Mouse (Mus musculus) hindbrain, embryonic 14.5 days (tissue): Measurements from ENCODE around the gene Foxn1. TPM values are rescaled to one million over a fixed set of nuclear protein-coding genes. Genes with fewer than 3 reads are reported as not detected.

ENCODE experiments used
- ATAC-seq: fragments of 200-750 bp; cut with Nextera tagmentation; 2 replicates; pipeline ENCODE4 v1.8.0; 2017; ENCODE audit warnings: moderate number of reproducible peaks, mild to moderate bottlenecking, moderate TSS enrichment, moderate library complexity; ENCODE audit not compliant: low FRiP score
- DNase-seq: peaks from one replicate; pipeline ENCODE4 v3.0.0-alpha.2; 2015; ENCODE audit warnings: low spot score
- H3K27ac ChIP-seq: fragments of 300-500 bp; sonication (generic); 2 replicates; pipeline ENCODE4 v1.5.1; 2014; ENCODE audit warnings: mild to moderate bottlenecking, moderate library complexity
- H3K27me3 ChIP-seq: fragments of 300-500 bp; sonication (generic); 2 replicates; pipeline ENCODE4 v1.6.1; 2014; ENCODE audit warnings: mild to moderate bottlenecking, low read length, mixed read lengths; ENCODE audit not compliant: control insufficient read depth, insufficient read depth
- H3K36me3 ChIP-seq: fragments of 300-500 bp; sonication (generic); replicated peaks from 2 replicates; pipeline ENCODE4 v1.6.1; 2014; ENCODE audit not compliant: control insufficient read depth, insufficient read depth
- H3K4me1 ChIP-seq: fragments of 300-500 bp; sonication (generic); replicated peaks from 2 replicates; pipeline ENCODE4 v1.6.1; 2014; ENCODE audit warnings: antibody characterized with exemption, low read length, mixed read lengths; ENCODE audit not compliant: control insufficient read depth, insufficient read depth
- H3K4me2 ChIP-seq: fragments of 300-500 bp; sonication (generic); replicated peaks from 2 replicates; pipeline ENCODE4 v1.6.1; 2014; ENCODE audit warnings: mild to moderate bottlenecking, moderate library complexity
- H3K4me3 ChIP-seq: fragments of 300-500 bp; sonication (generic); replicated peaks from 2 replicates; pipeline ENCODE4 v1.5.1; 2014; ENCODE audit warnings: mild to moderate bottlenecking, low read length
- H3K9ac ChIP-seq: fragments of 300-500 bp; sonication (generic); 2 replicates; pipeline ENCODE4 v1.6.1; 2014
- H3K9me3 ChIP-seq: fragments of 300-500 bp; sonication (generic); 2 replicates; pipeline ENCODE4 v1.6.1; 2016; ENCODE audit warnings: low read length; ENCODE audit not compliant: control insufficient read depth
- WGBS: fragments of 180-500 bp; shearing (Covaris S2); extraction: QIAGEN DNeasy Blood & Tissue Kit; methylation state at CpG from one replicate; pipeline ENCODE4 v1.1.7; 2014; 5-methylcytosine and 5-hydroxymethylcytosine counted together
- polyA plus RNA-seq: library from polyadenylated mRNA; unstranded; fragments of >200 nt; fragmentation: Nextera tagmentation; extraction: Ambion mirVana; gene quantifications from 2 replicates; pipeline ENCODE4 v1.2.1, GENCODE M21; 2014

Gene Foxn1
- polyA plus RNA-seq, 1 experiment from 2014 or later, result not detected

DNA sequence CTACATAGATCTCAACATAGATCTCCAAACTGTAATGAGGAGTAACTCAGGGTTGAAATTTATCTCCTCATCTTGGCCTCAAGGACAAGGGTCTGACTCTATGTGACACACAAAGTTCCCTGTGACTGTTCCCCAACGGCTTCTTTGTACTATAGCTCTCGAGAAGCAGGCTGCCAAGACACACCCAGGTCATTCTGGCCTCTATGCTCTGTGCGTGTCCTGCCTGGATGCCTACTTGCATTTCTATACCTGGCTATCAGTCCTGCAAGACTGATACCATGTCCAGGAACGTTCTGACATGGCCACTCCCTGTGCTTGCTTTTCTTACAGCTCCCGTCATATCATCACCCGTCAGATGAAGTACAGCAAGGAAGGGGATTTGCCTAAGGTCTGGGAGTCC, 15.7 kb upstream of the Foxn1 start:
- Histone ChIP-seq H3K4me1 (no peaks in the 10 kb centered on the region), H3K9me3 (no peaks in the 10 kb centered on the region), H3K36me3 (no peaks in the 10 kb centered on the region), H3K4me3 (no peak overlapping the region), H3K27me3 (no peaks in the 10 kb centered on the region), H3K4me2 (no peak overlapping the region), H3K27ac (no peak overlapping the region), H3K9ac (no peak overlapping the region)
- WGBS, result 79% methylated on average over 6 of the region's 6 CpGs
- DNase-seq, result no peak
- no peak for ATAC-seq

- H3K4me3 ChIP-seq, result no peak overlapping the region
- no peaks in the 10 kb centered on the region for H3K9me3 ChIP-seq
- H3K27me3 ChIP-seq, result no peaks in the 10 kb centered on the region
- WGBS, result 72% methylated on average over 3 of the region's 3 CpGs
- DNase-seq, result no peak
- no peak overlapping the region for H3K4me2 ChIP-seq
- H3K9ac ChIP-seq, result no peak overlapping the region
- no peaks in the 10 kb centered on the region for H3K36me3 ChIP-seq
- H3K4me1 ChIP-seq, result no peaks in the 10 kb centered on the region
- ATAC-seq, result no peak
- H3K27ac ChIP-seq, result no peak overlapping the region
These were observed 15.1 kb upstream of the Foxn1 start for GRCm38 (mm10) chr11:78401469-78401868.

DNA sequence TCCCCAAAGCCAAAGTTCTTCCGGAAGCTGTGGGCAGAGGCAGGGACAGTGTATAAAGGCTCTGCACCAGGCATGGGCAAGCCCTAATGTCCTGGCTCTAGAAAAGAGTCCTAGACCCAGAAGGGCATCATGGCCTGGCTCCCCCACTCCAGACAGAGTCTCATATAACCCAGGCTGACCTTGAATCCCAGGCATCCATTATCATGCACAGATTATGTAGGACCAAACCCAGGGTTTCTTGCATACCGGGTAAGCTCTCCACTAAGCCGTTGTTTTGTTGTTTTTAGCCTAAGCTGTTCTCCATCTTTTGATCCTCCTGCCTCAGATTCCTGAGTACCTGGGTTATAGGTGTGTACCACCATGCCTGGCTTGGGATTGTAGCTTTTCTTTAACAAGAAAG, 14.6 kb upstream of the Foxn1 start:
- no peak overlapping the region for H3K9ac ChIP-seq
- H3K4me1 ChIP-seq, result no peaks in the 10 kb centered on the region
- 77% methylated on average over 3 of the region's 3 CpGs for WGBS
- no peaks in the 10 kb centered on the region for H3K9me3 ChIP-seq
- DNase-seq, result no peak
- no peaks in the 10 kb centered on the region for H3K36me3 ChIP-seq
- no peak for ATAC-seq
- H3K27me3 ChIP-seq, result no peaks in the 10 kb centered on the region
- H3K27ac ChIP-seq, result no peak overlapping the region
- H3K4me3 ChIP-seq, result no peak overlapping the region
- no peak overlapping the region for H3K4me2 ChIP-seq

DNA sequence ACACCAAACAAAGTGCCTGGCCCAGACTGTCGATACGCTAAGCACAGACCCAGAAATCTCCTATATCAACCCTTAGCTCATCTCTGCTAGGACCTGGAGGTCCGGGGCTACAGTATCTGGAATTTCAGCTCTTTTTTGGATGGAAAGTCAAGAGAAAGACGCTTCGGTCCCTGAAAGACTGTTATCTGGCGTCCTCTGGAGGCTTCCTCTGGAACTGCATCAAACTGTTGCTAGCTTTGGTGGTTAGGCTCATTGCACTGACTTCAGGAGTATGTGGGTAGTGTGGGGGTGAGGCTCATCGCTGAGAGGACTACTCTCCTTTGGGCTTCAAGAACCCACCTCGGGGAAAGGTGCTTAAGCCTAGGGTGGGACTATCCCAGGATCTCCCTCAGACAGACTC, 13.3 kb upstream of the Foxn1 start:
- Histone ChIP-seq H3K4me1 (no peaks in the 10 kb centered on the region), H3K4me3 (no peak overlapping the region), H3K36me3 (no peaks in the 10 kb centered on the region), H3K9me3 (no peaks in the 10 kb centered on the region), H3K4me2 (no peak overlapping the region), H3K27me3 (no peaks in the 10 kb centered on the region), H3K9ac (no peak overlapping the region), H3K27ac (no peak overlapping the region)
- WGBS, result 18% methylated on average over 8 of the region's 8 CpGs
- ATAC-seq (no peak), DNase-seq (peak; percentile 88)

- no peak for ATAC-seq
- no peak for DNase-seq
- Histone ChIP-seq H3K36me3 (no peaks in the 10 kb centered on the region), H3K9ac (no peak overlapping the region), H3K4me3 (no peak overlapping the region), H3K27me3 (no peaks in the 10 kb centered on the region), H3K4me2 (no peak overlapping the region), H3K9me3 (no peaks in the 10 kb centered on the region), H3K27ac (no peak overlapping the region), H3K4me1 (no peaks in the 10 kb centered on the region)
- WGBS, result 59% methylated on average over 6 of the region's 6 CpGs
These were observed 11.9 kb upstream of the Foxn1 start for GRCm38 (mm10) chr11:78398212-78398611.

- H3K9ac ChIP-seq, result 0 out of 2 replicates have a peak overlapping the region, but pooled peaks have one; percentile 8
- no peak overlapping the region for H3K27ac ChIP-seq
- DNase-seq (peak; percentile 83), ATAC-seq (peak; percentile 43; the same call in 1 of the 2 replicates)
- H3K4me3 ChIP-seq, result no peak overlapping the region
- H3K4me2 ChIP-seq, result peak overlapping the region; percentile 38
- H3K4me1 ChIP-seq, result no peaks in the 10 kb centered on the region
- no peaks in the 10 kb centered on the region for H3K36me3 ChIP-seq
- H3K9me3 ChIP-seq, result no peaks in the 10 kb centered on the region
- no peaks in the 10 kb centered on the region for H3K27me3 ChIP-seq
- WGBS, result 10% methylated on average over 18 of the region's 18 CpGs
These were observed 11.0 kb upstream of the Foxn1 start for GRCm38 (mm10) chr11:78397397-78397796.

DNA sequence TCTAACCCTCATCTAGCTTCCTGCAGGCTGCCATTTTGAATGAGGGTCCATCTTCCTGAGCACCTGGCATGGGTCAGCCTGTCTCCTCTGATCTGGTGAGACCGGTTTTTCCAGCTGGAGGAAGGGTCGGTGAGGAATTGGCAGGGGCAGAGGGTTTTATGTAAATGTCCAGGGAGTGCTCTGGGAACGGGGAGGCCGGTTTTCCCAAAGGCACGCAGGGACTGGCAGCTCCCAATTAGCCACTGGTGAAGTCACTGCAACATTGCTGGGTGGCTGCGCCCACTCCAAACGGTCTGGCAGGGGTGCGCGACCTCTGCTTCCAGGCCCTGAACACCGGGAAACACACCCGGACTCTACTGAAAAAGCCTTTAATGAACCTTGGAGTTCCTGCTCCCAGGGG, 10.6 kb upstream of the Foxn1 start:
- WGBS, result 36% methylated on average over 11 of the region's 11 CpGs
- Histone ChIP-seq H3K9me3 (no peaks in the 10 kb centered on the region), H3K27me3 (no peaks in the 10 kb centered on the region), H3K27ac (no peak overlapping the region), H3K4me1 (no peaks in the 10 kb centered on the region), H3K9ac (0 out of 2 replicates have a peak overlapping the region, but pooled peaks have one; percentile 8), H3K4me2 (peak overlapping the region; percentile 38), H3K36me3 (no peaks in the 10 kb centered on the region), H3K4me3 (no peak overlapping the region)
- DNase-seq (no peak), ATAC-seq (no peak)

- Histone ChIP-seq H3K36me3 (no peaks in the 10 kb centered on the region), H3K9ac (no peak overlapping the region), H3K4me3 (no peak overlapping the region), H3K4me1 (no peaks in the 10 kb centered on the region), H3K27ac (no peak overlapping the region), H3K4me2 (no peak overlapping the region), H3K9me3 (no peaks in the 10 kb centered on the region), H3K27me3 (no peaks in the 10 kb centered on the region)
- 83% methylated on average over 3 of the region's 3 CpGs for WGBS
- no peak for ATAC-seq
- DNase-seq, result no peak
These were observed 6.4 kb upstream of the Foxn1 start for GRCm38 (mm10) chr11:78392728-78393127.

GRCm38 (mm10) chr11:78385776-78386175, 582 bp downstream of the Foxn1 start:
- 91% methylated on average over 10 of the region's 10 CpGs for WGBS
- H3K4me2 ChIP-seq, result no peak overlapping the region
- no peak for DNase-seq
- no peak overlapping the region for H3K4me3 ChIP-seq
- H3K27me3 ChIP-seq, result no peaks in the 10 kb centered on the region
- no peak for ATAC-seq
- no peaks in the 10 kb centered on the region for H3K9me3 ChIP-seq
- no peaks in the 10 kb centered on the region for H3K36me3 ChIP-seq
- H3K27ac ChIP-seq, result no peak overlapping the region
- no peak overlapping the region for H3K9ac ChIP-seq
- H3K4me1 ChIP-seq, result no peaks in the 10 kb centered on the region

DNA sequence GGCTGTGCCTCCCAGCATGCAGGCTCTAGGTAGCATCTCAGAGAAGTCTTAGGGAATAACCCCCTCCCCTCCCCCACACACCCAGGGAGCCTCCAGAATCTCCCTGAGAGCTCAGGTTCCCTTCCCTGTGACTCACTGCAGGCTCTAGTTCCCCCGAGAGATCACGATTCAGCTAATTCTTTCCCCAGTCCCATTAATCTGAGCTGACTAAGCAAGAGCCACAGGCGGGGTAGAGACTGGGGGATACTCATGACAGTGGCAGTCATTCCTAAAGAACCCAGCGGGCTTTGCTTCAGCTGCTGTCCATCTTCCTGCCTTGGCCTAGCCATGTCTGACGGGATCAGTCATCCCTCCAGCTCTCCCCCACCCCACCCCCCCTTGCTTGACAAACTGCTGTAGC, 3.7 kb downstream of the Foxn1 start:
- no peaks in the 10 kb centered on the region for H3K4me1 ChIP-seq
- H3K27me3 ChIP-seq, result no peaks in the 10 kb centered on the region
- no peak overlapping the region for H3K4me3 ChIP-seq
- WGBS, result 38% methylated on average over 5 of the region's 5 CpGs
- H3K4me2 ChIP-seq, result no peak overlapping the region
- no peak overlapping the region for H3K27ac ChIP-seq
- H3K9ac ChIP-seq, result no peak overlapping the region
- DNase-seq, result no peak
- H3K9me3 ChIP-seq, result no peaks in the 10 kb centered on the region
- H3K36me3 ChIP-seq, result no peaks in the 10 kb centered on the region
- ATAC-seq, result no peak
